Mouse (Mus musculus): ENCODE data around the gene Psat1.

Psat1 gene

DNA sequence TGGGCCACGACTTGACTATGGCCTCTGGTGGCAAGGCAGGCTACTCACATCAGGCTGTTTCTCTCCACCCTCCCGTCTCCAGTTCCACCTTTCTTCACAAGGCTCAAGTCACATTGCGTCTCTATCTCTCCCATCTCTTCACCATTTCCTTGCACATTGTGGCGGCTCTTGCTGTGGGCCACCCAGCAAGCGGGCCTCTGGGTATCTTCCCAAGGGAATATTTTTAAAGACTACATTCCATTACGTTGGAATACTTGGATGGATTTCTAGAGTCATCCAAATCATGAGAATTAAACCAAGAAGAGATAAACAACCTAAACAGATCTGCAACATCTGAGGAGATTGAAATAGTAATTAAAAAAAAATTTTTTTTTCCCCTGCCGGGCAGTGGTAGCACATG lies at the start of gene Psat1:
Gene Psat1 (minus strand): TSS at position 101 of the 400 bp plus-strand sequence.
- DNase-seq (ENCODE audit: low read depth, low spot score), result no peak

DNA sequence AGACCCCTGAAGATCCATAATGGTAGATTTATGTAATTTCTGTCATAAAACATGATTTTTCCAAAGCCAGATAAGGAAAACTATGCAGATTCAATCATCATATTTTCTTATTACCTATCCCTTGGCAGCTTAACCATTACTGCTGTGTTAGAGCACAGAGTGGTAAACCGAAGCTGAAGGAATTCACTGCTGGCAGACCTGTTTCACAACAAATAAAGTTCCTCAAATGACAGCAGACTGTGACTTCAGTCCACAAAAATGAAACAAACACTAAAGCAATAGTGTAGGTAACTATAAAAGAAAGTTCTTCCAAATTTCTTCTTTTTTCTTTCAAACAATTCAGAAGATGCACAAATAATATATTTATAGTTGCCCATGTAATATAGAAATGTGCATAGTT lies 43.0 kb upstream of the Psat1 start:
- DNase-seq (ENCODE audit: low read depth, low spot score), result no peak

GRCm38 (mm10) chr19:15985172-15985713 lies 38.1 kb upstream of the Psat1 start:
- DNase-seq (ENCODE audit: low read depth, low spot score), result no peak

DNA sequence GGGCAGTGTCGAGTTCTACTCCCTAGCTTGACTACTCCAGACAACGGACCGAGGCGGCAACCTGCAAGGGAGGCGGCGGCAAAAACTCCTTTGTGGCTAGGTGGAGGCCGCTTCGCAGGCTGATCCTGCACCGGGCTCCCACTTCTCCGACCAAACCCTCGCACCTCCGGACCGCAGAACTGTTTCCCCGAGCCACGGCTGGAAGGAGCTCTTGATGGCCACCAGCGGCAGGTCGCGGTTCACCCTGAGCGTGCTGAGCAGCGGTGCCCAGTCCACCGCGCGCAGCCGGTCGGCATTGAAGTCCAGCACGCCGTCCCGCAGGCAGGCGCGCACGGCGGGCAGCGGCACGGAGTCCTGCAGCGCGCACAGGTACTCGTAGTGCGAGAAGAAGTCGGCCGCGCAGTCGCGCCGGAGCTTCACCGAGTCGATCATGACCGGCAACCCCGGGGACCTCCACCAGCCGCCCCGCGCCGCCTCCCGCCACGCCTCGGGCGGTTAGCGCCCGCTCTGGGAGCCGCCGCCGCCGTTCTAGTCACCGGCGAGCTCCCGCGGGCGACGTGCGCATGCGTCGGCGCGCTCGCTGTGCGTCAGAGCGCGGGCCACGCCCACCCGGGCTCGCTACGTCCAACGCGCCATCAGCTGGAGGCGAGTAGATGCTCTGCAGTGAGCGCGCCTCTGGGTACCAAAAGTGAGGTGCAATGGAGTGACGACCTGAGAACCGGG lies 37.5 kb upstream of the Psat1 start, which contains the start of gene Cep78:
Gene Cep78 (minus strand): TSS at position 541 of the 723 bp plus-strand sequence.
- DNase-seq (ENCODE audit: low read depth, low spot score), result peak; percentile 72

DNA sequence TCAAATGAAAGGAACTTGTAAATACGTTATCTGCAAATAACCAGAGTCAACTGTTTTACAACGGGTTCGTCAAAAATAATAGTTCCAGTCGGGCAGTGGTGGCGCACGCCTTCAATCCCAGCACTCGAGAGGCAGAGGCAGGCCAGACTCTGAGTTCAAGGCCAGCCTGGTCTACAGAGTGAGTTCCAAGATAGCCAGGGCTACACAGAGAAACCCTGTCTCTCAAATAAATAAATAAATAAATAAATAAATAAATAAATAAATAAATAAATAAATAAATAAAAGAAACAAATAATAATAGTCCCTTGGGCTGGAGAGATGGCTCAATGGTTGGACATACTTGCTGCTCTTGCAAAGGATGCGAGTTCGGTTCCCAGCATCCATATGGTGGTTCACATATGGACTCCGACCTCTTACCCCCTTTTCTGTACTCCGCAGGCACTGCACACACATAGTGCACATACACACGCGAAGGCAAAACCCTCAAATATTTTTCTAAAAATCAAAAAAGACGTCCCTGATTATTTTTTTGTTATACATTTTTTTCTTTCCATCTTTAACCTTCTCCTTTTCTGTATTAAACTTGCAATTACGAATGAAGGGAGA lies 36.7 kb upstream of the Psat1 start:
- no peak for DNase-seq (ENCODE audit: low read depth, low spot score)

GRCm38 (mm10) chr19:15982926-15983738 lies 36.0 kb upstream of the Psat1 start:
- DNase-seq (ENCODE audit: low read depth, low spot score), result no peak

GRCm38 (mm10) chr19:15981861-15982260 lies 34.7 kb upstream of the Psat1 start:
- DNase-seq (ENCODE audit: low read depth, low spot score), result no peak

- no peak for DNase-seq (ENCODE audit: low read depth, low spot score)
These were observed 26.2 kb upstream of the Psat1 start for GRCm38 (mm10) chr19:15973365-15973764.

GRCm38 (mm10) chr19:15965082-15965481 lies 17.9 kb upstream of the Psat1 start:
- no peak for DNase-seq (ENCODE audit: low read depth, low spot score)

DNA sequence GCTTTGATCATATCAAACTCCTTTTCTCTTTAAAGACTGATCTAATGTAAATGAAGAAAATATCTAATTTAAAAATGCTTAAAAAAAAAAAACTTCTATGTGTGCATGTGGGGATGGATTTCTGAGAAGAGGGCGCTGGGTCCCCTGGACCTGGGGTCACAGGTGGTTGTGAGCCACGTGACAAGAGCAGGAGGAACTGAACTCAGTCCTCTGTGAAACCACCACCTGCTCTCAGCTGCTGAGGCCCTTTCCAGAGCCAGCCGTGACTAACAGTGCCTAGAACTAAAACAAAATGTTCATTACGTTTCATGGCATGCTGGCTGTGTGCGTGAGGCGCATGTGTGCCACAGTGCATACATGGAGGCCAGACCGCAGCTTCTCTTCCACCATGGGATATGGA lies 17.4 kb upstream of the Psat1 start:
- no peak for DNase-seq (ENCODE audit: low read depth, low spot score)

- no peak for DNase-seq (ENCODE audit: low read depth, low spot score)
These were observed 16.0 kb upstream of the Psat1 start for GRCm38 (mm10) chr19:15963011-15963695.

DNA sequence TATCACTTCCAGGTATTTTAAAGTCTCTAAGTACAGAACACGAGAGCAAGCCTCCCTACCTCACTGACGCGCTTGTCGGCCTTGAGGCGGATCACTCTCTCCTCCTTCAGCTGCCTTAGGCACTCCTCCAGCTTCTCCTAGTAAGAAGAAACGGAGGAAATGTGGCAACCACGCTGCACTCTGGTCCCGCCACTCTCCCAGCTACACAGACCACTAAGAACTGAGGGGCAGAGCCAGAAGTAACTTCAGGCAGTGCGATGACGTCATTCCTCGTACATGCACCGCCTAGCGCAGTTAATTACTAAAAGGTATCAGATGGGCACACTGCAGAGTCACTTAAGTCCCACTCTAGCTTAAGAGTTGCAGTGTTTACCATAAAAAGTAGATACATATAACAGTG lies 15.2 kb upstream of the Psat1 start:
- DNase-seq (ENCODE audit: low read depth, low spot score), result no peak

DNA sequence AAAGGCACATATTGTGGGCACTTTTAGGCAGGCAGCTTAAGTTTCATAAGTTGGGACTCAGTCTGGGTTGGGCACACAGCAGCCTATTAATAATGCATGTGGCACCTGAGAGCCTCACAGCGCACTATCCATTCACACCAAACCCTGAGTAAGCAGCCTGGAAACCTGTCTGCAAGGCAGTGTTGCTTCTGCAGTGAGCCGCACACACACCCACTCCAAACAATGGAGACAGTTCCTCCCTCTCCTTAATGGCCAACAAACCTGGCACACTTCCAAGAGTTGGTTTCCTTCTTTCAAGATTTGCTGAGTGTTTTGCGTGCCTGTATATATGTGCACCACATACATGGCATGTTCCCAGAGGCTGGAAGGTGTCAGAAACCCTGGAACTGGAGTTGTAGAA lies 3.1 kb upstream of the Psat1 start:
- DNase-seq (ENCODE audit: low read depth, low spot score), result no peak

- DNase-seq (ENCODE audit: low read depth, low spot score), result no peak
These were observed 1.7 kb upstream of the Psat1 start for GRCm38 (mm10) chr19:15948867-15949266.

- DNase-seq (ENCODE audit: low read depth, low spot score), result no peak
These were observed 1.3 kb upstream of the Psat1 start for GRCm38 (mm10) chr19:15948426-15948825.

DNA sequence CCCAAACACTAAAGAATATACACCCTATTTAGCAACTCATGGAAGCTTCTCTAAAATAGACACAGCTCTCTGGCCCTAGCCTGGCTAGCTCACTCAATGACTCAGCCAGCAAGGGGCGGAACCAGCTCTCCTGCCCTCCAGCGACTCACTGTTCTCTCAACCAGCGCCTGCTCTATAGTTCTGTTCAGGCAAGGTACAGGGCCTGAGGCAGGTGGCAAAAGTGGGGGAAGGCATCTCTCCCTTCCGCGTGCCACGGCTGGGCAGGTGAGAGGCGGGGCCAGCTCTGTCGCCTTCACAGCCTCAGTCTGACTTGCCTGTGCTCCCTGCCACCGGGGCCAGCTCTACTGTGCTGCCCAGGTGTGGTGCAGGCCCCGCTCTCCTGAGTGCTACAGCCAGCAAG lies 474 bp downstream of the Psat1 start:
- DNase-seq (ENCODE audit: low read depth, low spot score), result no peak

- no peak for DNase-seq (ENCODE audit: low read depth, low spot score)
These were observed 4.1 kb downstream of the Psat1 start for GRCm38 (mm10) chr19:15943117-15943423.

GRCm38 (mm10) chr19:15942421-15943116 lies 4.6 kb downstream of the Psat1 start:
- no peak for DNase-seq (ENCODE audit: low read depth, low spot score)

DNA sequence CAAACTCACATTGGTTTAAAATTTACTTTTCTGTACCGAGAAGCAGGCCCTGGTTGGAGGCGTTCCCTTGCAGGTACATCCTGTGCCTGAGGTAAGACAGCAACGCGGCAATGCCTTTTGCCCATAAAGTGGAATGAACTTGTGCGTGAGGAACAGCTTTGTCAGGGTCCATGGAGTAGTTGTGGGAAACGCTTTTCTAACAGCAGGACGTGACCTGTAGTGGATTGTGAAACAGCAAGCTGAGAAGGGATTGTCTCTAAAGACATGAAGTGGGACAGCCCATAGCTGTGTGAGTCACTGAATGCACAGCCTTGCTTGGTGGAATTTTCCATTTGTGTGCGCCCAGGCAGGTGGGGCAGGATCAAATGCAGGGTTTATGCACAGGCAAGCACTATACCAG lies 5.7 kb downstream of the Psat1 start:
- DNase-seq (ENCODE audit: low read depth, low spot score), result no peak

- DNase-seq (ENCODE audit: low read depth, low spot score), result peak; percentile 43
These were observed 21.5 kb downstream of the Psat1 start for GRCm38 (mm10) chr19:15925719-15926045.
